Mouse (Mus musculus) lung, postnatal 36 days (tissue): ENCODE results near the gene Pdia3.
"Not testable (repeated sequence)": the region's sequence is repeated elsewhere in the genome, so short reads cannot be mapped to it uniquely, and the experiment has no call there.

Experiments used
- DNase-seq: peaks from one replicate; pipeline ENCODE4 v3.0.0; 2022; ENCODE audit warnings: mixed read lengths

Pdia3 gene

DNA sequence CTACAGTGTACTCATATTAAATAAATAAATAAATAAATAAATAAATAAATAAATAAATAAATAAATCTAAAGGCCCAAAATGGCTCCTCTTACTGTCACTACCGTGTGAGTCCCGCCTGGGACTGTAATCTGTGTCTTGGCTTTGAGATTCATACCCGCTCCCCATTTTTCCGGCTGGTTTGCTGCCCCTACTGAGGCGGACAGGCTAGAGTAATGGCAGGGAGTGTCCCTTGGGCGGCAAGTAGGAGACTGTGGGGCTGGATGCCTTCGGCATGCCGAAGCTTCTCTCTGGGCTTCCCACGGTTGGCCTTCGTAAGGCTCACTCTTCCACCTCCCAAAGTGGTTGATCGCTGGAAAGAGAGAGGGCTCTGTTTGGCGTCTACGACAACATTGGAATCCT is 67.3 kb downstream of the Pdia3 start:
- not testable (repeated sequence) for DNase-seq

GRCm38 (mm10) chr2:121483576-121483975 is 70.0 kb downstream of the Pdia3 start:
- no peak for DNase-seq

DNA sequence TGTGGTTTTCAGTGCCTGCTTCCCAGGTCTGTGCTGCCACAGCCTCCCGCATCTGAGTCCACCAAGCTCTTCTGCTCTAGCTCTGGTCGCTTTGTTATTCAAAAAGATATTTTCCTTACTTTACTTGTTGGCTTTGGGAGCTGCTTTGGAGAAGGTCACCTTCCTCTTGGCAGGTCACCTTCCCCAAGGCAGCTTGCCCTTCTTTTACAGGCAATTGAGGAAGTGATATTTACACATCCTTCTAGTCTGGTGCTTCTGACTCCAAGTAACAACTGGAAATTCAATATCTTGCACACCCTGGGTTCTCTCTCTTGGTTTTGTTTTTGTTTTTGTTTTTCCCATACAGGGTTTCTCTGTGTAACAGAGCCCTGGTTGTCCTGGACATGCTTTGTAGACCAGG is 70.8 kb downstream of the Pdia3 start:
- not testable (repeated sequence) for DNase-seq
